Mouse (Mus musculus) neural tube, embryonic 11.5 days (tissue): Measurements from ENCODE around the gene Vmn1r86. TPM values are rescaled to one million over a fixed set of nuclear protein-coding genes. Genes with fewer than 3 reads are reported as not detected.

Experiments
- ATAC-seq: fragments of 200-750 bp; cut with Nextera tagmentation; 2 replicates; pipeline ENCODE4 v1.8.0; 2017; ENCODE audit warnings: moderate number of reproducible peaks, mild to moderate bottlenecking, moderate TSS enrichment, moderate library complexity; ENCODE audit not compliant: insufficient read depth, low FRiP score, low TSS enrichment
- DNase-seq: peaks from one replicate; pipeline ENCODE4 v3.0.0-alpha.2; 2015; ENCODE audit warnings: low spot score
- H3K27ac ChIP-seq: fragments of 300-500 bp; sonication (generic); 2 replicates; pipeline ENCODE4 v1.5.1; 2014; ENCODE audit warnings: low read depth, mild to moderate bottlenecking, low read length
- H3K27me3 ChIP-seq: fragments of 300-500 bp; sonication (generic); 2 replicates; pipeline ENCODE4 v1.6.1; 2014; ENCODE audit warnings: mild to moderate bottlenecking, low read length, mixed read lengths; ENCODE audit not compliant: control insufficient read depth, insufficient read depth
- H3K36me3 ChIP-seq: fragments of 300-500 bp; sonication (generic); 2 replicates; pipeline ENCODE4 v1.6.1; 2014; ENCODE audit warnings: mild to moderate bottlenecking, low read length, moderate library complexity, mixed read lengths; ENCODE audit not compliant: control insufficient read depth, insufficient read depth
- H3K4me1 ChIP-seq: fragments of 300-500 bp; sonication (generic); 2 replicates; pipeline ENCODE4 v1.6.1; 2014; ENCODE audit warnings: low read length, mixed read lengths; ENCODE audit not compliant: control insufficient read depth, insufficient read depth
- H3K4me2 ChIP-seq: fragments of 300-500 bp; sonication (generic); 2 replicates; pipeline ENCODE4 v1.6.1; 2014; ENCODE audit warnings: low read depth, mild to moderate bottlenecking, moderate library complexity
- H3K4me3 ChIP-seq: fragments of 300-500 bp; sonication (generic); 2 replicates; pipeline ENCODE4 v1.5.1; 2014; ENCODE audit warnings: low read depth, low read length
- H3K9ac ChIP-seq: fragments of 300-500 bp; sonication (generic); 2 replicates; pipeline ENCODE4 v1.6.1; 2014; ENCODE audit warnings: mild to moderate bottlenecking, low read length
- H3K9me3 ChIP-seq: fragments of 300-500 bp; sonication (generic); 2 replicates; pipeline ENCODE4 v1.6.1; 2016; ENCODE audit warnings: low read length; ENCODE audit not compliant: control insufficient read depth
- WGBS: fragments of 180-500 bp; shearing (Covaris S2); extraction: QIAGEN DNeasy Blood & Tissue Kit; methylation state at CpG from one replicate; pipeline ENCODE4 v1.1.7; 2014; 5-methylcytosine and 5-hydroxymethylcytosine counted together
- polyA plus RNA-seq: library from polyadenylated mRNA; unstranded; fragments of >200 nt; fragmentation: Nextera tagmentation; extraction: Ambion mirVana; gene quantifications from 2 replicates; pipeline ENCODE4 v1.2.1, GENCODE M21; 2014

Gene Vmn1r86
- polyA plus RNA-seq, 1 experiment from 2014 or later: not detected

DNA sequence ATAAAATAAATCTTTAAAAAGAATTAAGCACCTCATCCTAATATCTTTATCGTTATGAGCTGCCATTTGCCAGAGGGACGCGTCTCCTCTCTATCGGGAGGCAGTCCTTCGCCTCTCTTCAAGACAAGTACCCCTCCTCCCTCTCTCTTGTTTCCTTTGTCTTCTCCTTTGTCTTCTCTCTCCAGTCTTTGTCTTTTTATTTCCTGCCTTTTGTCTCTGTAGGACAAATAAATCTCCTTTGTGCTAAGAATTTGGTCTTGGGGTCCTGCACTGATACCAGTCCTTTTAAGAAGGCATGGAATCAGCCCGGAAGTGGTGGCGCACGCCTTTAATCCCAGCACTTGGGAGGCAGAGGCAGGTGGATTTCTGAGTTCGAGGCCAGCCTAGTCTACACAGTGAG, 60.2 kb downstream of the Vmn1r86 start:
- H3K9me3 ChIP-seq: no peaks in the 10 kb centered on the region
- H3K4me1 ChIP-seq: no peaks in the 10 kb centered on the region
- H3K9ac ChIP-seq: no peak overlapping the region
- DNase-seq: no peak
- H3K4me3 ChIP-seq: no peak overlapping the region
- no peaks in the 10 kb centered on the region for H3K36me3 ChIP-seq
- no peak for ATAC-seq
- 86% methylated on average over 9 of the region's 9 CpGs for WGBS
- H3K27me3 ChIP-seq: no peaks in the 10 kb centered on the region
- H3K4me2 ChIP-seq: no peak overlapping the region
- no peak overlapping the region for H3K27ac ChIP-seq

DNA sequence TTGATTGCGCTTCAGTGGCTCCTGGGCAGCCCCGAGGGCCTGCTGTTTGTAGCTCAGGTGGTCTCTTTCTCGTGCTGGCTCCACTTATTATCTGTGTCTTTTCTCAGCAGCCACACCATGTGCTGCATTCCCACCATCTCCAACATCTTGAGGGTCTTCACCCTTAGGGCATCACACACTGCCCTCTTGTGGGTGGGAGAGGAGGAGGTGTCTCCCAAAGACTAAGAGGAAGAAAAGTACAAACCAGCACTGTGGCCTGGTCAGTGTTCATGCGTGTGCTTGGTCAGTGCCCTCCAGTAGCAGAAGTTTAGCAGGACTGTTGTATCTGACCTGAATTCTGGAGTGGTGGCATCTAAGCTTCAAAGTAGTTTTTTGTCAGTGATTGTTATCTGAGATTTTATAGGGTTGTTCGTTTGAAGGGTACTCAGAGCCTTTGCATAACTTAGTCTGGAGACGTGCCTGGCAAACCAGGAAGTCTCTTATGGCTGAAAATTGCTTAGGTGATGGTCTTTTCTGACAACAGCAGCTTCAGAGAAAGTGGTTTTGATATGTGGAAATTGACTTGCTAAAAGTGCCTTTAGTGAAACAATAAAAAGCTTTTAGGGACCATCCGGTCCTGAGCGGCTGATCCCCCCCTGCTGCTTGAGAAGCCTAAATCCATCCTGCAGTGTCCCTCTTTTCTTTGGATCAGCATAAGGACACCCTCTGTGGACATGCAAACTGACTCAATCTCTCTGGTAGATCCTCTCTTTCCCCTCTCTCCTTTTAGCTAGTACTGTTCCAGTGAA, 62.6 kb downstream of the Vmn1r86 start:
- ATAC-seq (no peak), DNase-seq (no peak)
- H3K4me2 ChIP-seq: no peak overlapping the region
- H3K4me3 ChIP-seq: no peak overlapping the region
- H3K36me3 ChIP-seq: no peaks in the 10 kb centered on the region
- H3K27ac ChIP-seq: no peak overlapping the region
- H3K9ac ChIP-seq: no peak overlapping the region
- no peaks in the 10 kb centered on the region for H3K9me3 ChIP-seq
- H3K4me1 ChIP-seq: no peaks in the 10 kb centered on the region
- WGBS: 69% methylated on average over 8 of the region's 8 CpGs
- no peaks in the 10 kb centered on the region for H3K27me3 ChIP-seq

- Histone ChIP-seq H3K4me3 (peak within 1 kb of the TSS; percentile 49), H3K36me3 (no peaks in the 10 kb centered on the region), H3K9ac (peak within 1 kb of the TSS; percentile 49), H3K4me1 (no peaks in the 10 kb centered on the region), H3K27ac (peak within 1 kb of the TSS; percentile 77), H3K4me2 (peak within 1 kb of the TSS; percentile 39), H3K27me3 (no peaks in the 10 kb centered on the region), H3K9me3 (no peaks in the 10 kb centered on the region)
- peak; percentile 94 for ATAC-seq
- WGBS: under 1% methylated on average over 41 of the region's 41 CpGs
- DNase-seq: peak; percentile 96
Measured at GRCm38 (mm10) chr7:13054287-13055010, 65.3 kb downstream of the Vmn1r86 start, which contains the start of gene Mzf1. Mzf1 (minus strand) TSS chr7:13054764.

GRCm38 (mm10) chr7:13053961-13054286, 65.8 kb downstream of the Vmn1r86 start:
- 3% methylated on average over 15 of the region's 15 CpGs for WGBS
- Histone ChIP-seq H3K9ac (peak overlapping the region; percentile 49), H3K9me3 (no peaks in the 10 kb centered on the region), H3K27me3 (no peaks in the 10 kb centered on the region), H3K27ac (no peak overlapping the region), H3K4me2 (peak overlapping the region; percentile 39), H3K4me1 (no peaks in the 10 kb centered on the region), H3K36me3 (no peaks in the 10 kb centered on the region), H3K4me3 (peak overlapping the region; percentile 49)
- ATAC-seq: no peak
- no peak for DNase-seq

DNA sequence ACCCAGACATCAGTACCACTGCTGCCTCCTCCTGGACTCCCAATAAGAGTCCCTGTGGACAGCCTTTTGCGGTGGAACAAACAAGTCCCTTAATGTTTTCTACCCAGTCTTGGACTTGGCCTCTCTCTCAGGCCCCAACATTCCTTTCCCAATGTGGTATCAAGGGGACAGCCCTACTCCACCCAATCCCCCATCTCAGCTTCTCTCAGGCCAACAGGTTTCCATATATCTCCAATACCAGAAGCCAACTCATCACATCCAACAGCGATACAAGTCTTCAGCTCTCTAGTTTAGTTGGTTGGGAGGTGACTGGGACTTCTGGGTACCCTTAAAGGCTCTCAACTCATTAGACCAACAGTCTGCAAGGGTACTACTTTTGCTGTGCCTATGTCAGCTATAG, 66.2 kb downstream of the Vmn1r86 start:
- H3K27me3 ChIP-seq: no peaks in the 10 kb centered on the region
- H3K4me2 ChIP-seq: peak overlapping the region; percentile 39
- no peak overlapping the region for H3K9ac ChIP-seq
- no peaks in the 10 kb centered on the region for H3K4me1 ChIP-seq
- no peak for ATAC-seq
- no peak overlapping the region for H3K27ac ChIP-seq
- DNase-seq: no peak
- H3K9me3 ChIP-seq: no peaks in the 10 kb centered on the region
- WGBS: 96% methylated on average over 2 of the region's 2 CpGs
- peak overlapping the region; percentile 49 for H3K4me3 ChIP-seq
- H3K36me3 ChIP-seq: no peaks in the 10 kb centered on the region

DNA sequence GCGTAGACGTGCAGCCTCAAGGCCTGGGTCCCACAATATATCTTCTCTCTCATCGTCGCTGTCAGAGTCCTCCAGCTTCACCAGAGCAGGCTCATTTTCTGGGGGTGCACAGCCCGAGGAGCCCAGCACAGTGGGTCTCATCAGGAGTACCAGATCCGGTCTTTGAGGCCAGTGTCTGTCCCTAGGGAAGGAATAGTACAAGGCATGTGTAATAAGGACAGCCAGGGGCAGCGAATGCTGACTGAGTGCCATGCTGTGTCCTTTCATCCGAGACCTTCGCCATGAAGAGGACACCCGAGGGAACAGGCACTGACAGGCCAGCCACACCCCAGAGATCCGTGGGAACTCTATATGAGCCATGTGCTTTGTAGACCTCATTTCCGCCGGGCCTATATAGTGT, 66.7 kb downstream of the Vmn1r86 start:
- H3K9ac ChIP-seq: no peak overlapping the region
- no peak for ATAC-seq

More for the DNA sequence above, 66.7 kb downstream of the Vmn1r86 start:
- Histone ChIP-seq H3K36me3 (no peaks in the 10 kb centered on the region), H3K4me1 (no peaks in the 10 kb centered on the region), H3K4me2 (no peak overlapping the region), H3K9me3 (no peaks in the 10 kb centered on the region), H3K4me3 (no peak overlapping the region), H3K27ac (no peak overlapping the region), H3K27me3 (no peaks in the 10 kb centered on the region)
- no peak for DNase-seq
- WGBS: 90% methylated on average over 13 of the region's 13 CpGs

Other genes with a start within 250 kb of the Vmn1r86 start
- 7.0 and 8.1 TPM in 2 replicates for gene Zfp128, start 238.7 kb downstream of the Vmn1r86 start, polyA plus RNA-seq
- gene Zscan22, start 222.1 kb downstream of the Vmn1r86 start, polyA plus RNA-seq: 18.3 and 19.7 TPM in 2 replicates
- 910 and 930 TPM in 2 replicates for gene Rps5, start 197.6 kb downstream of the Vmn1r86 start, polyA plus RNA-seq
- 0.61 and 0.66 TPM in 2 replicates for gene Rnf225, start 192.5 kb downstream of the Vmn1r86 start, polyA plus RNA-seq
- gene Zfp324, start 154.1 kb downstream of the Vmn1r86 start, polyA plus RNA-seq: 9.8 and 10.3 TPM in 2 replicates
- gene Zfp446, start 142.1 kb downstream of the Vmn1r86 start, polyA plus RNA-seq: 7.1 and 8.2 TPM in 2 replicates
- gene Slc27a5, start 121.7 kb downstream of the Vmn1r86 start, polyA plus RNA-seq: not detected in 2 replicates
- gene Trim28, start 120.8 kb downstream of the Vmn1r86 start, polyA plus RNA-seq: 512 and 523 TPM in 2 replicates
- gene Zbtb45, start 109.9 kb downstream of the Vmn1r86 start, polyA plus RNA-seq: 30.7 and 33.5 TPM in 2 replicates
- 120 and 126 TPM in 2 replicates for gene Chmp2a, start 85.1 kb downstream of the Vmn1r86 start, polyA plus RNA-seq
- 189 and 194 TPM in 2 replicates for gene Ube2m, start 81.6 kb downstream of the Vmn1r86 start, polyA plus RNA-seq
- 1.7 and 2.2 TPM in 2 replicates for gene Mzf1, start 65.2 kb downstream of the Vmn1r86 start, polyA plus RNA-seq
- not detected in 2 replicates for gene Vmn1r85, start 24.7 kb downstream of the Vmn1r86 start, polyA plus RNA-seq
- gene Vmn1r87, start 20.2 kb upstream of the Vmn1r86 start, polyA plus RNA-seq: not detected in 2 replicates
- gene Vmn1r88, start 39.7 kb upstream of the Vmn1r86 start, polyA plus RNA-seq: not detected in 2 replicates
- not detected in 2 replicates for gene Vmn1r89, start 93.1 kb upstream of the Vmn1r86 start, polyA plus RNA-seq
- 121 and 126 TPM in 2 replicates for gene Lig1, start 157.4 kb upstream of the Vmn1r86 start, polyA plus RNA-seq
- 4.7 and 9.0 TPM in 2 replicates for gene Zswim9, start 158.8 kb upstream of the Vmn1r86 start, polyA plus RNA-seq
- 0.84 and 1.1 TPM in 2 replicates for gene Pla2g4c, start 204.7 kb upstream of the Vmn1r86 start, polyA plus RNA-seq